Mouse (Mus musculus): ENCODE data around the gene Arpc4.
A peak's percentile ranks its signal among the peaks of the same experiment; 100 is the strongest.

The Arpc4 gene

DNA sequence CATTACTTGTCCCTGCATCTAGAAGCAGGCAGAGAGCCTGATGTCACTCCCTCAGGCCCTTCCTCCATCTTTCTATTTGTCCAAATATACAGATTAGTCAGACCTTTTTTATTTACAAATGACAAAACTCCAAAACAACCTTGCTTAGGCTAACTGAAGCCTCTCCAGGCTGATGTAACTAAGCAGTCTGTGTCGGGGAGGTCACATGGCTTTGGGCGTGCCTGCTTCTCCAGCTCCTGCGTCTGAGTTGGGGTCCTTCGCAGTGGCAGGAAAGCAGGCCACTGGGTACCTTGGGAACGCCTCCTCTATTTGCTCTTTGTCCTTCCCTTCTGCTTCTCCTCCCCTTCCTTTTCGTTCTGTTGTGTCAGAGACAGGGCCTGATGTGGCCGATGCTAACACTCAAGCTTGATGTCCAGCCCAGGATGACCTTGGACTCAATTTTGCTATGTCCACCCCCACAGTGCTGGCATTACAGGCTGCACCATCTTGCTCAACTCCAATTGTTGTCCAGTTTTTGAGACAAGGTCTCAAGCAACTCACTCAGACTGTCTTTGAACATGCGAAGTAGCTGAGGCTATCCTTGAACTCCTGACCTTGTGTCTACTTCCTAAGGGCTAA lies 13.3 kb upstream of the Arpc4 start:
- DNase-seq (ENCODE audit: low read depth, low spot score): peak; percentile 47

DNA sequence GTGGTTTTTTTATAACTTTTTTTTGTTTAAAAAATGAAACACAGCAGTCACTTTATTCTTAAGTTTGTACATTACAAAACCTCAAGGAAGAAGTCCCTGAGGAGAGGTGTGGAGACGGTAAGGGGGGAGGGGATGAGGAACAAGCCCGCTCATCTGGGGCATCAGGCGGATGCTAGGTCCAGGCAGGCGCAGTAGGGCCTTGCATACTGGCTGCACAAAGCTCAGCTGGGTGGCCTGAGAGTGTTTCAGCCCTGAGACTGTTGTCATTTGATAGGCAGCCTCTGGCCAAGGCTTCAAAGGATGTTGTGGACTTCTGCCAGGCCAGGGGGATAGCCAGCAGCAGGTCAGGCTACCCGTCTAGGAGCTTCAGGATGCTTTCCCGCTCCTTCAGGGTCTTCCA lies 11.3 kb upstream of the Arpc4 start:
- DNase-seq (ENCODE audit: low read depth, low spot score): no peak

DNA sequence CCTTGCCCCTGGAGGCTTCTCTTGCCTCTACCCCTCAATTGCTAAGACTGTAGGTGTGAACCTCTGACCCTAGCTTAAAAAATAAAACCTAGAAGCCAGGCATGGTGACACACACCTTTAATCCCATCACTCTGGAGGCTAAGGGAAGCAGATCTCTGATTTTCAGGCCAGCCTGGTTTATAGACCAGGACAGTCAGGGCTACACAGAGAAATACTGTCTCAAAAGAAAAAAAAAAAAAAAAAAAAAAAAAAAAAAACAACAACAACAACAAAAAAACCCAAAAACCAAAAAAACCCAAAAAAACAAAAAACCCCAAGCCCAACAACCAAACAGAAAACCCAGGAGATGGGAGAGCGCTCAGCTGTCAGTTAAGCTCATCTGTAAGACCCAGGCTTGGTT lies 10.3 kb upstream of the Arpc4 start:
- no peak for DNase-seq (ENCODE audit: low read depth, low spot score)

DNA sequence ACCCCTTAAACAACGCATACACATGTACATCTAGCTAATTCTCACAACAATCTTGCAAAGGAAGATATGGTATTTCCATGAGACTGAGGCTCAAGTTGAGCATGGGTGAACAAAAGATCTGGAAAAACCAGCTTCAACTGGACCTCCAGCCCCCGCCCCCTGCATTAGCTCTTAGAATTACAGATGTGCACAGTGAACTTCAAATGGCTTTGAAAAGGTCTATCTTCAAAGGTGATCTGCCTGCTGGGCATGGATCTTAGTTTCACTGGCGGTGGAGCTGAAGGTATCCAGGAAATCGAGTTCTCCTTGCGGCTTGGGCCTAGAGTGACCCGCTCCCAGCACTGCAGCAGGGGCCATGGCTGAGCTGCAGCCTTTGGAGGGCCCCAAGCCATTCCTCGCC lies 9.8 kb upstream of the Arpc4 start:
- DNase-seq (ENCODE audit: low read depth, low spot score): no peak

DNA sequence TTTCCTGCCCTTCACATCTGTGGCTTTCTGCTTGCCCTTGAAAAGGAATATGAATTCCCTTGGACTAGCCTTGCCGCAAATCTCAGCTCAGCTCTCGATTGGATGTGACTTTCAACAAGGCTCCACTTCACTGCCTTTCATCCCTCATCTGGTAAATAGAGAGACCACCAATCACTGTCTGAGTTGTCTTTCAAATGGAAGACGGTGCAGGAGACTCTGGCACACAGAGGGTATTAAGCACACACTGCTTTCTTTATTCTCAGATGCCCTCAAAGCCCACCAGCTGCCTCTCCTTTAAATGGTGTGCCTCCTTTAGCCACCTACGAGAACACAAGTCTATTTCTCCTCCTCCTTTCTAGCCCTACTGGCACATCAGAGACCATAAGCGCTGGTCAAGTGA lies 9.3 kb upstream of the Arpc4 start:
- DNase-seq (ENCODE audit: low read depth, low spot score): no peak

- no peak for DNase-seq (ENCODE audit: low read depth, low spot score)
Observed at GRCm38 (mm10) chr6:113370194-113370929, 7.6 kb upstream of the Arpc4 start.

DNA sequence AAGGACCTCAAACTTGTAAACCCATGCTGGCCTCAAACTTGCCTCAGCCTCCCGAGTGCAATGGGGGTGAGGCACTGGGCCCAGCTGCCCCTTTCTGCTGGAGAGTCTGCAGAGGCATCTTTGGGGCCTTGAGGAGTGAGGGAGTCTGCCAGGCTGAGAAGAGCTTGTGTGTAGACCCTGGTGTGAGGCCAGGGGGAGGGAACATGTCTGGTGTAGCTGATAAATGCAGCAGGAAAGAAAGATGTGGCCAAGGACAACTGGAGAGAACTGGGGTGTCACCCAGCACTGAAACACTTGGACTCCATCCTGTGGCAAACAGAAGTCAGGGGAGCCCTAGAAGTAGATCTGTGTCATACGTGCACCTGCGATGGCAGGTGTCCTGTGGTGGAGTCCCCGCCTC lies 4.4 kb upstream of the Arpc4 start:
- no peak for DNase-seq (ENCODE audit: low read depth, low spot score)

DNA sequence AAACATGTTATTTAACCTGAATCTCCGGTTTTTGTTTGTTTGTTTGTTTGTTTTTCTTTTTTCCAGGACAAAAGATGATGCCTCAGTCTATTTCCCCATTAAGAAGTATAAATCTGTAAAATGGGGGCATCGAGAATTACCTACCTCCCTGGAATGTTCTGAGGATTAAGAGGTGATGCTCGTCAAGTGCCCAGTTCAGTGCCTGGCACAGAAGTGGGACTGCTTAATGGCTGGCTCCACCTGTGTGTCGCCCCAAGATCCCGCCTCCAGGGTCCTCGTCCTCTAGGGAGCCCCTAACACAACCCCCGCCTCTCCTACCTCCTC lies 781 bp upstream of the Arpc4 start:
- DNase-seq (ENCODE audit: low read depth, low spot score): no peak

- DNase-seq (ENCODE audit: low read depth, low spot score): no peak
Observed at GRCm38 (mm10) chr6:113379246-113379645, 1.3 kb downstream of the Arpc4 start.

GRCm38 (mm10) chr6:113380480-113380879 lies 2.6 kb downstream of the Arpc4 start:
- peak; percentile 61 for DNase-seq (ENCODE audit: low read depth, low spot score)

GRCm38 (mm10) chr6:113384351-113384927 lies 6.5 kb downstream of the Arpc4 start:
- no peak for DNase-seq (ENCODE audit: low read depth, low spot score)

GRCm38 (mm10) chr6:113385160-113385714 lies 7.3 kb downstream of the Arpc4 start:
- no peak for DNase-seq (ENCODE audit: low read depth, low spot score)

GRCm38 (mm10) chr6:113386025-113386424 lies 8.1 kb downstream of the Arpc4 start:
- DNase-seq (ENCODE audit: low read depth, low spot score): no peak

GRCm38 (mm10) chr6:113388960-113389359 lies 11.0 kb downstream of the Arpc4 start, which contains the start of gene Ttll3:
Ttll3 (plus strand) TSS chr6:113389260.
- DNase-seq (ENCODE audit: low read depth, low spot score): peak; percentile 60

- DNase-seq (ENCODE audit: low read depth, low spot score): peak; percentile 13
Observed at GRCm38 (mm10) chr6:113390715-113391114, 12.8 kb downstream of the Arpc4 start.

- no peak for DNase-seq (ENCODE audit: low read depth, low spot score)
Observed at GRCm38 (mm10) chr6:113392015-113392386, 14.1 kb downstream of the Arpc4 start.

- DNase-seq (ENCODE audit: low read depth, low spot score): no peak
Observed at GRCm38 (mm10) chr6:113392387-113393071, 14.6 kb downstream of the Arpc4 start.

- DNase-seq (ENCODE audit: low read depth, low spot score): no peak
Observed at GRCm38 (mm10) chr6:113393951-113394350, 16.0 kb downstream of the Arpc4 start.

GRCm38 (mm10) chr6:113394811-113395210 lies 16.9 kb downstream of the Arpc4 start:
- no peak for DNase-seq (ENCODE audit: low read depth, low spot score)

DNA sequence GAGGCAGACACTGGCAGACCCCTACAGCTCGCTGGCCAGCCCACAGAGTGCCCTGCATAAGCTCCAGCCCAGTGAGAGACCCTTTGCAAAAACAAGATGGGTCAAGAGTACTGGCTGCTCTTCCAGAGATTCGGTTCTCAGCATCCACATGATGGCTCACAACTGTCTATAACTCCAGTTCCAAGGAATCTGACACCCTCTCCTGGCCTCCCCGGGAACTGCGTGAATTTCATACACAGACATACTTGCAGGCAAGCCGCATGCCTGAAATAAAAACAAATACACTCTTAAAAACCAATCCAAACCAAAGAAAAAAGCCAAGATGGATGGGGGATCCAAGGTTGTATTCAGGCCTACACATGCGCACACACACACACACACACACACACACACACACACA lies 17.6 kb downstream of the Arpc4 start:
- DNase-seq (ENCODE audit: low read depth, low spot score): peak; percentile 27

DNA sequence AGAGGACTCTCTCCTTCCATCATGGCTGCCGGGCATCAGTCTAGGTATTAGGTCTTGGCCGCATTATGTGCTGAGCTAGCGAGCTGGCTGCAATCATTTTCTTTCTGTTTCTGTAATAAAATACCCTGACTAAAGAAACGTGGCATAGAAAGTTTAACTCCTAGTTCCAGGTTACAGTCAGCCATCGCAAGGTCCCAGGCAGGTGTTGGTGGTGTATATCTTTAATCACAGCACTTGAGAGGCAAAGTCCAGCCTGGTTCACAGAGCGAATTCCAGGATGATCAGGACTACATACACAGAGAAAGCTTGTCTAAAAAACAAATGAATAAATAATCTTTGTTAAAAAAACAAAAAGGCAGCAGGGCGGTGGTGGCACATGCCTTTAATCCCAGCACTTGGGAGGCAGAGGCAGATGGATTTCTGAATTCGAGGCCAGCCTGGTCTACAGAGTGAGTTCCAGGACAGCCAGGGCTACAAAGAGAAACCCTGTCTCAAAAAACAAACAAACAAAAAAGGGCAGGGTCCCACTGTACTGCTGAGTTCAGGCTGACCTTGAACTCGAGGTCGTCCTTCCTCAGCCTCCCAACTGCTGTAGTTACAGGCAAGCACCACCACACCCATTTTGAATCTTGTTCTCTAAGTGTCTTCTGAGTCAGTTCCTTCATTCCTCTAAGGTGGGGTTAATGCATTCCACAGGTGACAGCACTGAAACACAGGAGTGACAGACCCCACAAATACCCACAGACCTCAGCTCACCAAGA lies 18.5 kb downstream of the Arpc4 start:
- no peak for DNase-seq (ENCODE audit: low read depth, low spot score)

- DNase-seq (ENCODE audit: low read depth, low spot score): no peak
Observed at GRCm38 (mm10) chr6:113402094-113402493, 24.2 kb downstream of the Arpc4 start.

Measured in 3T3-L1 (cell line).